ENCODE assay signal across 27 mouse cellular contexts in genomic region chr7:72446911-72447310, GRCm38 (mm10).
DNase-seq lines count a peak whose midpoint lies in the region; TF ChIP-seq lines count a peak whose summit lies in the region.
"Had no signal": no experiment of that assay in that cellular context is flagged by ENCODE, and none has a peak within 500 bp of the region (broad histone marks: within the 10 kb centered on the region; RNA-seq: fewer than 3 reads in every experiment).

No protein-coding gene starts in this region.

- intact Hi-C loops in left cerebral cortex, postnatal 14 days (cut with DNase I) = no loop called here

- H3K4me3 ChIP-seq in C2C12 (ENCODE audit: insufficient read depth, poor library complexity, severe bottlenecking) = no peak overlapping the region
- H3K4me3 ChIP-seq in embryonic fibroblast, embryonic 13.5 days (ENCODE audit: insufficient read depth, low read length) = no peak overlapping the region
- H3K4me3 ChIP-seq: embryonic facial prominence, embryonic 12.5 days; embryonic facial prominence, embryonic 15.5 days; forebrain, embryonic 10.5 days; forebrain, embryonic 13.5 days; hindbrain, embryonic 10.5 days; hindbrain, embryonic 13.5 days; intestine, embryonic 15.5 days had no signal

- peak; percentile 15 to 25 for DNase-seq in heart, adult 9 months (ENCODE audit: low spot score in 2 of 2)
- DNase-seq in heart, postnatal 4 days = no peak
- peak; percentile 54 for DNase-seq in 3134 (ENCODE audit: extremely low read depth, insufficient read length, low spot score)
- DNase-seq in spleen, postnatal 14 days (ENCODE audit: low spot score in 2 of 2) = no peak
- no peak for DNase-seq in left cerebral cortex, postnatal 14 days (ENCODE audit: low spot score in 2 of 2)
- DNase-seq in embryo, embryonic 9.5 days (ENCODE audit: extremely low spot score) = no peak
- DNase-seq: adrenal gland, adult 8-10 months; adrenal gland, postnatal 25 days; cerebellum, adult 18-20 months; cerebellum, adult 9-10 months; cerebellum, postnatal 14 days; gastrocnemius, postnatal 10 days; gastrocnemius, postnatal 36 days; heart, postnatal 14 days; kidney, adult 11 months; kidney, adult 8-10 months had no signal

- H3ac ChIP-seq in C2C12 (ENCODE audit: control insufficient read depth, insufficient read length, low read depth) = no peak overlapping the region

- peak overlapping the region; percentile 100 for H3K27ac ChIP-seq in embryonic fibroblast, embryonic 13.5 days (ENCODE audit: insufficient read depth, low read length)
- H3K27ac ChIP-seq: embryonic facial prominence, embryonic 12.5 days; embryonic facial prominence, embryonic 15.5 days; forebrain, embryonic 10.5 days; forebrain, embryonic 13.5 days; hindbrain, embryonic 10.5 days; hindbrain, embryonic 13.5 days; intestine, embryonic 15.5 days had no signal

- no peaks in the 10 kb centered on the region for H3K36me3 ChIP-seq in C2C12 (ENCODE audit: control insufficient read depth, insufficient read depth)
- H3K36me3 ChIP-seq: embryonic facial prominence, embryonic 12.5 days; embryonic facial prominence, embryonic 15.5 days; forebrain, embryonic 10.5 days; G1E; hindbrain, embryonic 10.5 days; hindbrain, embryonic 13.5 days; intestine, embryonic 15.5 days had no signal

- no peak for TF ChIP-seq CTCF in C2C12 (IDR thresholded peaks at IDR 0.05; ENCODE audit: control insufficient read depth, insufficient read depth, insufficient read length)
- TF ChIP-seq CTCF in embryonic fibroblast, embryonic 13.5 days (IDR thresholded peaks at IDR 0.05; ENCODE audit: borderline replicate concordance, insufficient read depth, low read length) = no peak

- H3K79me2 ChIP-seq in C2C12 (ENCODE audit: control insufficient read depth, insufficient read depth) = no peaks in the 10 kb centered on the region

- peak; percentile 33 for TF ChIP-seq POLR2A in embryonic fibroblast, embryonic 13.5 days (IDR thresholded peaks at IDR 0.05; ENCODE audit: low read depth, low read length)

- H3K79me3 ChIP-seq in C2C12 (ENCODE audit: low read depth) = no peaks in the 10 kb centered on the region

- no peaks in the 10 kb centered on the region for H3K27me3 ChIP-seq in C2C12 (ENCODE audit: control insufficient read depth, insufficient read depth, insufficient read length)
- H3K27me3 ChIP-seq: CH12.LX; embryonic facial prominence, embryonic 12.5 days; embryonic facial prominence, embryonic 15.5 days; forebrain, embryonic 13.5 days; hindbrain, embryonic 13.5 days; intestine, embryonic 15.5 days had no signal

- H3K4me1 ChIP-seq in embryonic fibroblast, embryonic 13.5 days (ENCODE audit: control insufficient read depth, insufficient read depth, low read length) = peaks cover 30% of the 10 kb centered on the region
- H3K4me1 ChIP-seq: embryonic facial prominence, embryonic 12.5 days; embryonic facial prominence, embryonic 15.5 days; forebrain, embryonic 10.5 days; forebrain, embryonic 13.5 days; hindbrain, embryonic 13.5 days; intestine, embryonic 15.5 days had no signal

TF ChIP-seq in C2C12, 6 proteins besides CTCF, POLR2A, EP300 and RAD21:
- TF ChIP-seq USF1 (IDR thresholded peaks at IDR 0.05; ENCODE audit: low read depth) (no peak), FOSL1 (IDR thresholded peaks at IDR 0.05; ENCODE audit: insufficient read depth, low read length, poor library complexity, severe bottlenecking) (no peak), MYOD1 (IDR thresholded peaks at IDR 0.05; ENCODE audit: control insufficient read depth, insufficient read length, low read depth) (peak; percentile 2)
TF ChIP-seq in C2C12: peak in this region for 1.

Comparison
In these comparisons a context has a peak if more than half of its experiments do, and no peak if none do; other contexts are left out.
1. DNase-seq: peak in heart, adult 9 months (2 of 2) and 3134 (single experiment); none in heart, postnatal 4 days (single experiment), spleen, postnatal 14 days (0 of 2), left cerebral cortex, postnatal 14 days (0 of 2) and embryo, embryonic 9.5 days (single experiment).